Mouse (Mus musculus) midbrain, embryonic 12.5 days (tissue): ENCODE data around the gene Ifi27l2a. TPM values are rescaled to one million over a fixed set of nuclear protein-coding genes. Genes with fewer than 3 reads are reported as not detected.

Experiments
- ATAC-seq: fragments of 200-750 bp; cut with Nextera tagmentation; 2 replicates; pipeline ENCODE4 v1.8.0; 2017; ENCODE audit warnings: low read depth, moderate TSS enrichment, moderate library complexity; ENCODE audit not compliant: low FRiP score
- H3K27ac ChIP-seq: fragments of 300-500 bp; sonication (generic); replicated peaks from 2 replicates; pipeline ENCODE4 v1.5.1; 2016; ENCODE audit warnings: mild to moderate bottlenecking
- H3K27me3 ChIP-seq: fragments of 300-500 bp; sonication (generic); 2 replicates; pipeline ENCODE4 v1.6.1; 2016; ENCODE audit warnings: mild to moderate bottlenecking
- H3K36me3 ChIP-seq: fragments of 300-500 bp; sonication (generic); 2 replicates; pipeline ENCODE4 v1.6.1; 2016
- H3K4me1 ChIP-seq: fragments of 300-500 bp; sonication (generic); 2 replicates; pipeline ENCODE4 v1.6.1; 2016
- H3K4me2 ChIP-seq: fragments of 300-500 bp; sonication (generic); replicated peaks from 2 replicates; pipeline ENCODE4 v1.6.1; 2016; ENCODE audit warnings: mild to moderate bottlenecking, moderate library complexity
- H3K4me3 ChIP-seq: fragments of 300-500 bp; sonication (generic); 2 replicates; pipeline ENCODE4 v1.5.1; 2016; ENCODE audit warnings: mild to moderate bottlenecking
- H3K9ac ChIP-seq: fragments of 300-500 bp; sonication (generic); replicated peaks from 2 replicates; pipeline ENCODE4 v1.6.1; 2016; ENCODE audit warnings: mild to moderate bottlenecking, moderate library complexity
- H3K9me3 ChIP-seq: fragments of 300-500 bp; sonication (generic); 2 replicates; pipeline ENCODE4 v1.6.1; 2016; ENCODE audit warnings: mild to moderate bottlenecking
- WGBS: fragments of 180-500 bp; shearing (Covaris S2); methylation state at CpG from one replicate; pipeline ENCODE4 v1.1.7; 2016; 5-methylcytosine and 5-hydroxymethylcytosine counted together
- polyA plus RNA-seq: library from polyadenylated mRNA; unstranded; fragments of >200 nt; fragmentation: Nextera tagmentation; extraction: Ambion mirVana; gene quantifications from 2 replicates; pipeline ENCODE4 v1.2.1, GENCODE M21; 2016

Ifi27l2a gene
- polyA plus RNA-seq, 1 experiment from 2014 or later, result 5.1 TPM

DNA sequence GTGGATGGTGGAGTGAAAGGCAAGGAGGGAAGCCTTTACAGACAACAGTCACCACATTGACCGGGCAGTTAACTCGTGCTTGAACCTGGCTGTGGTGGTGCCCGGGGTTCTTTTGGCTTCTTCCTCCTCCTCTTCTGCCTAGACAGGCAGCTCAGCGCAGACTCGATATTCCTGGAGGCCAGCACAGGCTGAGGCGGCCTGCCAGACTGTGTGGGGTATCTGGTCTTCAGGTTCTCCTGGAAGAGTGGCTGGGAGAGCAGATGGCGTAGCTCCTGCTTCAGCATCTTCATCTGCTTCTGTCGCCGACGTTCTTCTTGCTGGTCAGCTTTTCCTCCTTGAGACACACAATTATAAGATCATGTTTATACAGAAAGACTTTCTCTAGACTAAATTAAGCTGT is 35.3 kb downstream of the Ifi27l2a start:
- Histone ChIP-seq H3K9me3 (no peaks in the 10 kb centered on the region), H3K36me3 (peaks cover 91% of the 10 kb centered on the region), H3K27ac (no peak overlapping the region), H3K27me3 (no peaks in the 10 kb centered on the region), H3K9ac (no peak overlapping the region), H3K4me2 (no peak overlapping the region), H3K4me3 (no peak overlapping the region), H3K4me1 (no peaks in the 10 kb centered on the region)
- ATAC-seq, result no peak
- 94% methylated on average over 10 of the region's 10 CpGs for WGBS

DNA sequence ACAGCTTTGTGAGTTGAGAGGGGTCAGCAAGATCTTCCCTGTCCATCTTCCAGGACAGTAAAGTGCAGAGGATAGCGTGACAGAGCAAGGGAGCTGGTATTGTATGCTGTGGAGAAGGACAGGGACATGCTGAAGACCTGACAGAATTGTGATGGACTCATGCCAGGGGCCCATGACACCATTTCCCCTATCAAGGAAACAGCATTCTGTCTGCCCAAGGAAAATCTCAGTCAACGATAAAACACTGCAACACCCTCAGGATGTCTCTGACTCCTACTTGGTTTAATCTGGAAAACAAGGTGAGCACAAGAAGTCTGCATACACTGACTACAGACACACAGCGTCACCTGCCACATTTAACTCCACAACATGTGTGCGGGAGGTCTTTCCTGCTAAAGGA is 35.8 kb downstream of the Ifi27l2a start, which contains the start of gene 9330161L09Rik:
TSS of gene 9330161L09Rik (minus strand) at position 101 of the 400 bp plus-strand sequence.
- no peak for ATAC-seq
- H3K36me3 ChIP-seq, result peaks cover 89% of the 10 kb centered on the region
- no peak within 1 kb of the TSS for H3K27ac ChIP-seq
- H3K4me1 ChIP-seq, result no peaks in the 10 kb centered on the region
- 97% methylated on average over 4 of the region's 4 CpGs for WGBS
- no peak within 1 kb of the TSS for H3K4me2 ChIP-seq
- no peak within 1 kb of the TSS for H3K4me3 ChIP-seq
- no peaks in the 10 kb centered on the region for H3K9me3 ChIP-seq
- H3K27me3 ChIP-seq, result no peaks in the 10 kb centered on the region
- H3K9ac ChIP-seq, result no peak within 1 kb of the TSS

DNA sequence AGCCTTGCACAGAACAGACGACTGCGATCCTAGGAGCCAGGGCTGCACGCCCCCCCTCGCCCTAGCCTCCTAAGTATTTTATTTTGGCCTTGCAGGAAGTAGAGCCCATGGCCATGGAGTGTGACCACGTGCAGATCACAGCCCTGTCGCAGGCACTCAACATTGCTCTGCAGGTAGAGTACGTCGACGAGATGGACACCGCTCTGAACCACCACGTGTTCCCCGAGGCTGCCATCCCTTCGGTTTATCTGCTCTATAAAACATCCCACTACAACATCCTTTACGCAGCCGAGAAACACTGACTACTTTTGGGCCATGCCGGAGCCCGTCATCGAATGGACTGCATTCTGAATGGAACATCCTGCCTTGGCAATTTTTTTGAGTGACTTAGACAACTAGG is 39.3 kb downstream of the Ifi27l2a start:
- Histone ChIP-seq H3K4me3 (no peak overlapping the region), H3K9ac (no peak overlapping the region), H3K27ac (no peak overlapping the region), H3K4me1 (no peaks in the 10 kb centered on the region), H3K36me3 (peaks cover 65% of the 10 kb centered on the region), H3K27me3 (no peaks in the 10 kb centered on the region), H3K9me3 (no peaks in the 10 kb centered on the region), H3K4me2 (no peak overlapping the region)
- ATAC-seq, result no peak
- WGBS, result 89% methylated on average over 18 of the region's 18 CpGs

DNA sequence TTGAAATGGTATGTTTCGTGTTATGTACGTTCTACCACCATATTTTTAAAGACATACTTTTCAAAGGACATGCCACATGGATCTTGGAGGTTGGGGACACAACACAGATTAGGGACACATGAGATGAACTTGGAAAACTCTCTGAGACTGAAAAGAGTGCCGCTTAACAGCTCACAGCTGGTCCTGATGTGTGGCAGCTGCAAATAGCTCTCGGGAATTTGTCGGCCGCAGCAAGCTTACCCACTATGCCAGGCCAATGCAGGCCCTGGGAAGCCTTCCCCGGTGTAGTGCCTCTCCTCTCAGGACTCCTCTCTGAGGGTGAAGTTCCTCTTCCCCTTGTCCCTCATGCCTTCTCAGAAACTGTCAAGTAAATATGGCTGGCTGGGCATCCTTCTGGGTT is 46.7 kb downstream of the Ifi27l2a start:
- 87% methylated on average over 7 of the region's 7 CpGs for WGBS
- no peak for ATAC-seq
- no peak overlapping the region for H3K4me2 ChIP-seq

DNA sequence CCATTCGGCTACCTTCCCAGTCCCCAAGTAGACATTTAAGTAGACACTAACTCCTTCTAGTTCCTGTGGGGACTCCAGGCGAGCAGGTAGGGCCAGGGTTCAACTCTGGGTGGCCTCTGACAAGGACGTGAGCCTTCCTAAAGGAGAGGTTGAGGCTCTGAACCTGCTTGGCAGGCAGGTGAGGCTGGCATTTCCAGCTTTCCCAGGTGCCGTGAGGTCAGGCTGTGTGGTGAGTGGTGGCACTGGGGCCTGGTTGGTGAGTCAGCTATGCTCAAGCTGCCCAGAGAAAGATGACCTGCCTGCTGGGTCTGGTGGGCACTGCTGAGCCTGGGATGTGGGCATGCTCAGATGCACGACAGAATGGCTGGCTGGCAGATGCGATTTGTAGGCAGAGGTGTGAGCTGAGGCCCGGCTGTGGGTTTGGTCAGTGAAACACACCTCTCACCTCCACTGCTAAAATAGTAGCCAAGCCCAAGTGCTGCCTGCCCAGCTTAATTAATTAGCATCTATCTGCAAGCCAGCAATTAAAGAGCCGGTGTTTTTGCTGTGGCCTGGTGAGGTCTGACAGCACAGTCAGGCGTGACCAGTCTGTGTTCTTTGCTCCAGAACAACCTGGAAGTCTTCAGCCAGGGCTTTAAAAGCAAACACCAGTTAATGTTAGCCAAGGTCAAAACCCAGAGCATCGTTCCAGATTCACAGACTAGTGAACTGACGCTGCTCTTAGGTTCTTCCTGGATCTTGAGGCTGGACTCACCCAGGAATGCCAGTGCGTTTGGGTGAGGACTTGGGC is 47.8 kb downstream of the Ifi27l2a start:
- 86% methylated on average over 12 of the region's 12 CpGs for WGBS
- H3K4me2 ChIP-seq, result no peak overlapping the region

More for the DNA sequence above, 46.7 kb downstream of the Ifi27l2a start:
- no peak overlapping the region for H3K27ac ChIP-seq
- no peak overlapping the region for H3K4me3 ChIP-seq
- no peaks in the 10 kb centered on the region for H3K27me3 ChIP-seq
- no peaks in the 10 kb centered on the region; the same call in 1 of the 2 replicates for H3K4me1 ChIP-seq
- peaks cover 9% of the 10 kb centered on the region; the same call in 1 of the 2 replicates for H3K36me3 ChIP-seq
- no peak overlapping the region for H3K9ac ChIP-seq
- H3K9me3 ChIP-seq, result no peaks in the 10 kb centered on the region

DNA sequence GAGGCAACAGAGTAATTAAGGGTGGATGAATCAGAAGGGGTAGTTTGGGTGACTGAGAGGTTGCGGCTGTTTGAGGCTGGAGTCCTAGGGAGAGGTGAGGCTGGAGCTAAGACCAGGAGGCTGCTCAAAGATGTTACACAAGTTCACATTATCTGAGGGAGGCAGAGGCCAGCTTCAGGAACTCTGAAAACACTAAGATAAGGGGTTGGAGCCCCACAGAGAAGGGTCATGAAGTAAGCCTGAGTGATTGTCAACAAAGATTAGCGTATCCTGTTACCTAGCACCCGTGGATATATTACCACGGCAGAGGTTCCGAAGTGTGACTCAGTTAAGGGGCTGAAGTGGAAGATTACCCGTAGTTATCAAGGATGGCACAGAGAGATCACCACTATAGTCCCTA is 50.0 kb downstream of the Ifi27l2a start:
- 42% methylated on average over 6 of the region's 6 CpGs for WGBS
- H3K4me1 ChIP-seq, result peaks cover 6% of the 10 kb centered on the region
- H3K27ac ChIP-seq, result no peak overlapping the region
- no peaks in the 10 kb centered on the region for H3K9me3 ChIP-seq
- no peak for ATAC-seq
- no peak overlapping the region for H3K4me2 ChIP-seq
- H3K9ac ChIP-seq, result no peak overlapping the region
- H3K4me3 ChIP-seq, result no peak overlapping the region
- H3K27me3 ChIP-seq, result no peaks in the 10 kb centered on the region
- H3K36me3 ChIP-seq, result no peaks in the 10 kb centered on the region

More for the DNA sequence above, 47.8 kb downstream of the Ifi27l2a start:
- Histone ChIP-seq H3K4me1 (no peaks in the 10 kb centered on the region; the same call in 1 of the 2 replicates), H3K9me3 (no peaks in the 10 kb centered on the region), H3K27me3 (no peaks in the 10 kb centered on the region), H3K9ac (no peak overlapping the region), H3K36me3 (no peaks in the 10 kb centered on the region), H3K4me3 (no peak overlapping the region), H3K27ac (no peak overlapping the region)
- ATAC-seq, result no peak

Other genes starting within 250 kb of the Ifi27l2a start
- 2.9 and 3.0 TPM in 2 replicates for gene Prima1, start 201.5 kb downstream of the Ifi27l2a start, polyA plus RNA-seq
- 44.5 and 49.0 TPM in 2 replicates for gene Fam181a, start 132.7 kb downstream of the Ifi27l2a start, polyA plus RNA-seq
- 0.90 and 1.2 TPM in 2 replicates for gene Asb2, start 87.7 kb downstream of the Ifi27l2a start, polyA plus RNA-seq
- 15.6 and 16.8 TPM in 2 replicates for gene Otub2, start 55.0 kb downstream of the Ifi27l2a start, polyA plus RNA-seq
- gene 9330161L09Rik, start 35.9 kb downstream of the Ifi27l2a start, polyA plus RNA-seq, result 0.96 and 1.2 TPM in 2 replicates
- gene Ddx24, start 17.9 kb downstream of the Ifi27l2a start, polyA plus RNA-seq, result 119 and 124 TPM in 2 replicates
- 4.2 and 10.4 TPM in 2 replicates for gene Ifi27, start 9.5 kb downstream of the Ifi27l2a start, polyA plus RNA-seq
- not detected in 2 replicates for gene Ifi27l2b, start 13.5 kb upstream of the Ifi27l2a start, polyA plus RNA-seq
- 2.9 and 3.2 TPM in 2 replicates for gene Ppp4r4, start 88.6 kb upstream of the Ifi27l2a start, polyA plus RNA-seq
- gene Serpina10, start 187.8 kb upstream of the Ifi27l2a start, polyA plus RNA-seq, result 0.21 TPM in 1 of 2 replicates, not detected in the other
- gene Serpina6, start 213.5 kb upstream of the Ifi27l2a start, polyA plus RNA-seq, result not detected in 2 replicates
- not detected in 2 replicates for gene Serpina16, start 232.5 kb upstream of the Ifi27l2a start, polyA plus RNA-seq